Mouse (Mus musculus): ENCODE data around the gene Pced1b. TPM values are rescaled to one million over a fixed set of nuclear protein-coding genes. Genes with fewer than 3 reads are reported as not detected.

Gene Pced1b
- polyA plus RNA-seq, 1 experiment from 2014 or later = 10.7 TPM

- DNase-seq (ENCODE audit: low read depth, low spot score) = no peak
- ChIA-PET CTCF (interaction anchor here (1.7 kb wide), 1 partner anchor 9 kb away, joined by 4 read pairs; no protein-coding TSS in a partner anchor), POLR2A (no interaction called here)
- H3K27me3 ChIP-seq = no peaks in the 10 kb centered on the region
- ATAC-seq = no peak
- in situ Hi-C loops (cut with MboI; ENCODE audit: low pct_unique_long_range_greater_than_20kb) = no loop called here
- TF ChIP-seq CTCF (IDR thresholded peaks at IDR 0.05) = no peak
Measured at GRCm38 (mm10) chr15:97420292-97420691, 173.4 kb downstream of the Pced1b start.

- no peaks in the 10 kb centered on the region for H3K27me3 ChIP-seq
- CTCF ChIA-PET = no interaction called here
- in situ Hi-C loops (cut with MboI; ENCODE audit: low pct_unique_long_range_greater_than_20kb) = no loop called here
- TF ChIP-seq CTCF (IDR thresholded peaks at IDR 0.05) = no peak
- POLR2A ChIA-PET = no interaction called here
- ATAC-seq (no peak), DNase-seq (ENCODE audit: low read depth, low spot score) (no peak)
Measured at GRCm38 (mm10) chr15:97421533-97421932, 174.6 kb downstream of the Pced1b start.

GRCm38 (mm10) chr15:97422212-97422944 is 175.5 kb downstream of the Pced1b start:
- ChIA-PET POLR2A (no interaction called here), CTCF (no interaction called here)
- ATAC-seq (no peak), DNase-seq (ENCODE audit: low read depth, low spot score) (no peak)
- in situ Hi-C loops (cut with MboI; ENCODE audit: low pct_unique_long_range_greater_than_20kb) = no loop called here
- no peaks in the 10 kb centered on the region for H3K27me3 ChIP-seq
- no peak for TF ChIP-seq CTCF (IDR thresholded peaks at IDR 0.05)

GRCm38 (mm10) chr15:97424375-97424774 is 177.5 kb downstream of the Pced1b start:
- DNase-seq (ENCODE audit: low read depth, low spot score) (no peak), ATAC-seq (no peak)
- ChIA-PET CTCF (no interaction called here), POLR2A (no interaction called here)
- in situ Hi-C loops (cut with MboI; ENCODE audit: low pct_unique_long_range_greater_than_20kb) = no loop called here
- TF ChIP-seq CTCF (IDR thresholded peaks at IDR 0.05) = no peak
- no peaks in the 10 kb centered on the region for H3K27me3 ChIP-seq

GRCm38 (mm10) chr15:97424961-97425360 is 178.1 kb downstream of the Pced1b start:
- in situ Hi-C loops (cut with MboI; ENCODE audit: low pct_unique_long_range_greater_than_20kb) = no loop called here
- POLR2A ChIA-PET = no interaction called here
- no peak for TF ChIP-seq CTCF (IDR thresholded peaks at IDR 0.05)
- ATAC-seq (no peak), DNase-seq (ENCODE audit: low read depth, low spot score) (no peak)
- CTCF ChIA-PET = no interaction called here
- no peaks in the 10 kb centered on the region for H3K27me3 ChIP-seq

- TF ChIP-seq CTCF (IDR thresholded peaks at IDR 0.05) = no peak
Measured at GRCm38 (mm10) chr15:97429201-97429900, 182.4 kb downstream of the Pced1b start.

GRCm38 (mm10) chr15:97431533-97431932 is 184.6 kb downstream of the Pced1b start:
- H3K27me3 ChIP-seq = no peaks in the 10 kb centered on the region
- in situ Hi-C loops (cut with MboI; ENCODE audit: low pct_unique_long_range_greater_than_20kb) = no loop called here
- ChIA-PET POLR2A (interaction anchor here (0.6 kb wide), 1 partner anchor 133 kb away, joined by 4 read pairs; no protein-coding TSS in a partner anchor), CTCF (interaction anchor here (0.7 kb wide), 1 partner anchor 14 kb away, joined by 3 read pairs; no protein-coding TSS in a partner anchor)
- no peak for TF ChIP-seq CTCF (IDR thresholded peaks at IDR 0.05)
- no peak for DNase-seq (ENCODE audit: low read depth, low spot score)
- ATAC-seq = no peak

More at GRCm38 (mm10) chr15:97429201-97429900, 182.4 kb downstream of the Pced1b start:
- H3K27me3 ChIP-seq = no peaks in the 10 kb centered on the region
- no peak for ATAC-seq
- ChIA-PET POLR2A (no interaction called here), CTCF (no interaction called here)
- no peak for DNase-seq (ENCODE audit: low read depth, low spot score)
- in situ Hi-C loops (cut with MboI; ENCODE audit: low pct_unique_long_range_greater_than_20kb) = no loop called here

- ATAC-seq = no peak
- H3K27me3 ChIP-seq = no peaks in the 10 kb centered on the region
- ChIA-PET POLR2A (interaction anchor here (0.6 kb wide), 1 partner anchor 133 kb away, joined by 4 read pairs; no protein-coding TSS in a partner anchor), CTCF (interaction anchor here (0.7 kb wide), 1 partner anchor 14 kb away, joined by 3 read pairs; no protein-coding TSS in a partner anchor)
- no peak for DNase-seq (ENCODE audit: low read depth, low spot score)
- no peak for TF ChIP-seq CTCF (IDR thresholded peaks at IDR 0.05)
- in situ Hi-C loops (cut with MboI; ENCODE audit: low pct_unique_long_range_greater_than_20kb) = no loop called here
Measured at GRCm38 (mm10) chr15:97432221-97432620, 185.3 kb downstream of the Pced1b start.

Other genes with a start within 250 kb of the Pced1b start
- gene Slc38a4, start 191.2 kb upstream of the Pced1b start, polyA plus RNA-seq (2021) = 0.10 TPM
- 4.5 TPM for gene Amigo2, start 180 bp downstream of the Pced1b start, polyA plus RNA-seq (2021)

All from Patski (cell line).